Mouse (Mus musculus): ENCODE data around the gene Kansl2. TPM values are rescaled to one million over a fixed set of nuclear protein-coding genes. Genes with fewer than 3 reads are reported as not detected.

Gene Kansl2
- polyA plus RNA-seq, 2 experiments from 2014 or later, result 27.2 to 36.2 TPM

DNA sequence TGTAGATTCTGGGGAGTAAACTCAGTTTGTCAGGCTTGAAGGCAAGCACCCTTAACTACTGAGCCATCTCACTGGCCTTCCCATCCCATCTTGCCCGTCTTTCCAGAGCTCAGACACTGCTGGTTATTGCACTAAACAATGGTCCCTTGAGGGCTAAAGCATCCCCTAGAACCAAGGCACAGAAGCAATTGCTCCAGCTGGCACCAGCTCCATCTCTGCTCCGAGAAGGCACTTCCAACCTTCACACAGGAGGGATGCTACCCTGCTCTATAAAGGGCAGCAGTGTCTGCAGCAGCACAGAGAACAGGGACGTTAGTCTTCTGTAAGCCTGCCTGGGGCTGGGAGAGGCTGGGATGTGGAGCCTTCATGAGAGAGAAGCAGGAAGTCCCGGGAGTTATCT lies 42.0 kb downstream of the Kansl2 start, which contains the start of gene Olfr279:
Gene Olfr279, plus strand, starts transcription at position 301 of the 400 bp plus-strand sequence.
- no peak for ATAC-seq

DNA sequence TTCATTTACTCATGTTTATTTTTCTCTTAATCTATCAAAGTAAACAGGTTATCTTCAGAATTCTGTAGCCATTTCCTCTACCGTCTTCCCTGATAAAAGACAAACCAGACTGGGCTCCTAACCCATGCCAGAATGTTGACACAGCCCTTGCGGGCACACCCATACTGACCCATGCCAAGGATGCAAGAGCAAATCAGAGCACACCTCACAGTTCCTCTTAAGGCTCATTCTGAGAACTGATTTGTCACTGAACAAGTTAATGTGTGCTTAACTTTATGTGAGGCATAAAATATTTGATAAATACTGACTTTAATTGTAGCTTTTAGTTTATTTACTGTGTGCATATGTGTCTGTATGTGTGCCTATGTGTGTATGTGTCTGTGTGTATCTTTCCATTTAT lies 42.7 kb downstream of the Kansl2 start:
- no peak for ATAC-seq

GRCm38 (mm10) chr15:98486433-98487021 lies 47.5 kb downstream of the Kansl2 start:
- no peak for ATAC-seq

DNA sequence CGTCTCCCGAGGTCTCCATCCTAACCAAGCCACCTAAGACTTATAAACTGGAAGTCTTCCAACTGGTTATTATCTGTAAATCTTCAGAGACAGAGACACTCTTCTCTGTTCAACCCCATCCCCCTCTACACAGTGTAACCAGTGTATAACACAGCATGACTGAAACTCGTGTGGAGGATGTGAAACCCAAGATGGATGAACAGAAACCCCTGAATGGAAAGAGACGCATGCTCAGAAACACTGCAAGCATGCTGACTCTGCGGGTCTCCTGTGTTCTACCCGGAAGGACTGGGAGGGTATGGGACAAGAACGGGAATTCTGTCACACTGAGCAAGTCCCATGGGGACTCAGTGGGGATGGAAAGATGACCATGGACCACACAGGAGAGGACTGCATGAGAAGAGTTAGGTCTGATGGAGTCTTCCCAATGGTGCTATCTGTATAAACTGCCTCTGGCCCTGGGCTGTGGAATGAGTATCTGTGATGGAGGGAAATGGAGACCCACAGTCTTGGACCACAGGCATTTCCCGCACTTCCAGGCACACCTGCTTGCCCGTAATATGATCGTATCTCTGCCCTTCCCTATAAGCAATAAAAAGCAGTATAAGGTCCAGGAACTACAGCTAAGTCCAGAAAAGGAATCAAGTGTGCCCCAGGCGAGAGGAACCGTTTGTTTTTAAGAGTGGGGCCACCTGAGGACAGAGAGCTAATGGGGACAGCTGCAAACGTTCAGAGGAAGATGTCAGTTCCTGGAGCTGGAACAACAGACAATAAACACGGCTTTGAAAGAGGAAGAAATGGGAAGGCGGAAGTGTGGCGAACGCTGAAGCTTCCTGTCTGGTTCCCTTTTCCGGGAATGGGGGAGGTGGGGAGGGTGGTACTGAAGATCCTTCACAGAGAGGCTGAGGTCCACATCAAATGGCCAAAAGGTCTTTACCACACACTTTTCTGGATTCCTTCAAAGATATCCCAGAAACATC lies 49.9 kb downstream of the Kansl2 start:
- ATAC-seq, result no peak

- ATAC-seq, result no peak
These were observed 51.4 kb downstream of the Kansl2 start, which contains the start of gene Lalba for GRCm38 (mm10) chr15:98482701-98483100. Gene Lalba, minus strand, starts transcription at chr15:98482721.

DNA sequence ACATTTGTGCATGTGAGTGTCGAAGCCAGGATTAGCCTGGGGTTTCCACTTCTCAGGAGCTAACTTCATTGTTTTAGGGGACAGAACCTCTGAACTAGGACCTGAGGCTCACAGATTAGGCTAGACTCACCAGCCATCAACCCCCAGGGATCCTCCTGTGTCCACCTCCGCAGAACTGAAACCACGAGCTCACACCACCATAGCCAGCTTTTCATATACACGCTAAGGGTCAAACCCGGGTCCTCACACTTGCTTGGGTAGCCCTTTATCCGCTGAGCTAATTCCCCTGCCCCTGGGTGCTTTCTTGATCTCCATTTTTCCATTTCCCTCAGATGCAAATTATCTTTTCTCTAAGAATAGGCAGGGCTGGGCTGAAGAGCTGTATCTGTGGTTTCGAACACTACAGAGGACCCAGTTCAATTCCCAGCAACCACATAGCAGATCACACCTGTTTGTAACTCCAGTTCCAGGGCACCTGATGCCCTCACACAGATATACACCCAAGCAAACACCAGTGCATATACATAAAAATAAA lies 54.4 kb downstream of the Kansl2 start:
- ATAC-seq, result no peak

DNA sequence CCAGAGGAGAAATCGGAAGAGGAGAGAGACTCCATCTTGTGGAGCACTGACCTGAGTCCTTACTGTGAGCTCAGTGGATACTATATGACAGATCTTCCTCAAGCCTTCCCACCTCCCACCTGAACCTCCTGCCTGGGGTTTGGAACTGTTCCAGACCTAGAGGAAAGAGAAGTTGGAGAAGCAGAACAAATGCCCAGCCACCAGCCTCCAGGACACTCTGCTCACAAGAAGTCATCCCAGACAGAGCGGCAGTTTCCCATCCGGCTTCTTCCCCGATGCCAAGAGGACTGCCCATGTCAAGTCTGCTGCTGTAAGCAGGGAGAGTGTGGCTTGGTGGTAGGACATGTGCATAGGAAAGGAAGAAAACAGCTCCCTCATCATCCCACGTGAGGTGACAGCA lies 57.8 kb downstream of the Kansl2 start:
- no peak for ATAC-seq

GRCm38 (mm10) chr15:98475382-98475781 lies 58.7 kb downstream of the Kansl2 start:
- ATAC-seq, result no peak

DNA sequence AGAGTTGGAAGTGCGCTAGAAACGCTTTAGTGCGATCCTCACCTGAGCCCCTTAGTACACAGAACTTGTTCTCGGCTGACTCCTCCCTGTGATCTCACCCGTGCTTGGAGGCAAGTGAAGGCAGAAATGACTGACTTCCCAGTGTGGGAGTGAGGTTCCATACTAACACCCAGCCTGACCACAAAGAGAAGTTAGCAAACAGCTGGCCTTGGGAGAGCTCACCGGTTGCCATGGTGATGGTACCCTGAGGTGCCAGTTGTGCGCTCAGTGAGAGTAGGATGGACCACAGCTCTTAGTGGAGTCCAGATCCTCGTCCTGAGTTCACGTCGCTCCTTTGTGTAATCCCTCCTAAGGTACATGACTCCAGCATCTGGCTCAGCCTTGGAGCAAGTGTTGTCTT lies 59.1 kb downstream of the Kansl2 start:
- no peak for ATAC-seq

- no peak for ATAC-seq
These were observed 62.5 kb downstream of the Kansl2 start for GRCm38 (mm10) chr15:98471539-98471938.

- no peak for ATAC-seq
These were observed 64.5 kb downstream of the Kansl2 start, which contains the start of gene OR5BS1P for GRCm38 (mm10) chr15:98469596-98469995. Gene OR5BS1P, plus strand, starts transcription at chr15:98469896.

Other genes starting within 250 kb of the Kansl2 start
- gene Zfp641, start 238.1 kb downstream of the Kansl2 start, polyA plus RNA-seq (2017; shearing (Covaris generic)), result not detected
- not detected for gene Olfr285, start 216.9 kb downstream of the Kansl2 start, polyA plus RNA-seq (2017; shearing (Covaris generic))
- gene Olfr284, start 193.3 kb downstream of the Kansl2 start, polyA plus RNA-seq (2017; shearing (Covaris generic)), result not detected
- not detected for gene Olfr283, start 153.3 kb downstream of the Kansl2 start, polyA plus RNA-seq (2017; shearing (Covaris generic))
- gene Olfr282, start 103.0 kb downstream of the Kansl2 start, polyA plus RNA-seq (2017; shearing (Covaris generic)), result not detected
- not detected for gene Olfr281, start 81.7 kb downstream of the Kansl2 start, polyA plus RNA-seq (2017; shearing (Covaris generic))
- not detected for gene OR5BS1P, start 64.4 kb downstream of the Kansl2 start, polyA plus RNA-seq (2017; shearing (Covaris generic))
- gene Lalba, start 51.5 kb downstream of the Kansl2 start, polyA plus RNA-seq (2017; shearing (Covaris generic)), result under 1 TPM in 1 of 2 experiments, not detected in 1; 0.56 TPM
- gene Olfr279, start 41.9 kb downstream of the Kansl2 start, polyA plus RNA-seq (2017; shearing (Covaris generic)), result not detected
- 100 to 1,000 TPM; 103 to 104 TPM for gene Ccnt1, start 36.7 kb upstream of the Kansl2 start, polyA plus RNA-seq (2017; shearing (Covaris generic))
- not detected for gene 4930415O20Rik, start 36.7 kb upstream of the Kansl2 start, polyA plus RNA-seq (2017; shearing (Covaris generic))
- gene Adcy6, start 75.8 kb upstream of the Kansl2 start, polyA plus RNA-seq (2017; shearing (Covaris generic)), result 1 to 10 TPM; 1.1 to 1.5 TPM
- gene Cacnb3, start 96.6 kb upstream of the Kansl2 start, polyA plus RNA-seq (2017; shearing (Covaris generic)), result not detected
- 10 to 100 TPM; 29.4 to 29.8 TPM for gene Ddx23, start 128.6 kb upstream of the Kansl2 start, polyA plus RNA-seq (2017; shearing (Covaris generic))
- 1 to 10 TPM in 1 of 2 experiments, under 1 TPM in 1; 0.35 to 1.9 TPM for gene Rnd1, start 143.2 kb upstream of the Kansl2 start, polyA plus RNA-seq (2017; shearing (Covaris generic))
- gene Ccdc65, start 173.9 kb upstream of the Kansl2 start, polyA plus RNA-seq (2017; shearing (Covaris generic)), result not detected
- gene Fkbp11, start 193.9 kb upstream of the Kansl2 start, polyA plus RNA-seq (2017; shearing (Covaris generic)), result 1 to 10 TPM in 1 of 2 experiments, under 1 TPM in 1; 0.75 to 1.0 TPM
- gene Arf3, start 228.9 kb upstream of the Kansl2 start, polyA plus RNA-seq (2017; shearing (Covaris generic)), result 10 to 100 TPM; 33.0 to 35.3 TPM
- not detected for gene Wnt10b, start 243.9 kb upstream of the Kansl2 start, polyA plus RNA-seq (2017; shearing (Covaris generic))